8 mouse cellular contexts compared by ENCODE assay signal in genomic region chr6:128102296-128102999, GRCm38 (mm10). TPM values are rescaled to one million over a fixed set of nuclear protein-coding genes. Genes with fewer than 3 reads are reported as not detected.
DNase-seq lines count a peak whose midpoint lies in the region; ATAC-seq and TF ChIP-seq lines count a peak whose summit lies in the region.

No protein-coding gene starts in this region.

- H3K27me3 ChIP-seq in midbrain, embryonic 11.5 days (ENCODE audit: control insufficient read depth, insufficient read depth, low read length), result no peaks in the 10 kb centered on the region
- H3K27me3 ChIP-seq in midbrain, postnatal 0 days (ENCODE audit: insufficient read depth, low read length), result no peaks in the 10 kb centered on the region
- H3K27me3 ChIP-seq in kidney, embryonic 14.5 days (ENCODE audit: control insufficient read depth, insufficient read depth, low read length), result no peaks in the 10 kb centered on the region

- no peak overlapping the region for H3K27ac ChIP-seq in midbrain, embryonic 11.5 days (ENCODE audit: low read depth, low read length)
- no peak overlapping the region for H3K27ac ChIP-seq in midbrain, postnatal 0 days (ENCODE audit: low read depth, low read length)
- peak overlapping the region; percentile 31; the same call in 1 of the 2 replicates for H3K27ac ChIP-seq in kidney, embryonic 14.5 days (ENCODE audit: low read depth, low read length)

- intact Hi-C loops in left cerebral cortex, postnatal 14 days (cut with DNase I), result no loop called here

- no peak overlapping the region for H3K4me3 ChIP-seq in midbrain, embryonic 11.5 days (ENCODE audit: low read depth, low read length)
- H3K4me3 ChIP-seq in midbrain, postnatal 0 days (ENCODE audit: low read depth, low read length), result no peak overlapping the region
- H3K4me3 ChIP-seq in kidney, embryonic 14.5 days (ENCODE audit: low read length), result no peak overlapping the region

- WGBS in midbrain, embryonic 11.5 days, result 45% methylated on average over 6 of the region's 6 CpGs
- WGBS in midbrain, postnatal 0 days, result 42% methylated on average over 6 of the region's 6 CpGs
- WGBS in kidney, embryonic 14.5 days, result 58% methylated on average over 6 of the region's 6 CpGs

- no peak overlapping the region for H3K9ac ChIP-seq in midbrain, embryonic 11.5 days (ENCODE audit: low read length)
- H3K9ac ChIP-seq in midbrain, postnatal 0 days (replicated peaks; ENCODE audit: low read length, poor library complexity, severe bottlenecking), result no peak overlapping the region
- peak overlapping the region; percentile 13; the same call in 1 of the 2 replicates for H3K9ac ChIP-seq in kidney, embryonic 14.5 days (ENCODE audit: low read depth, low read length)

- TF ChIP-seq CTCF in midbrain, postnatal 0 days (IDR thresholded peaks at IDR 0.05), result no peak

- H3K4me1 ChIP-seq in midbrain, embryonic 11.5 days (ENCODE audit: control insufficient read depth, insufficient read depth, low read length), result no peaks in the 10 kb centered on the region
- H3K4me1 ChIP-seq in midbrain, postnatal 0 days (ENCODE audit: insufficient read depth, low read length), result peaks cover 10% of the 10 kb centered on the region; the same call in 1 of the 2 replicates
- peaks cover 38% of the 10 kb centered on the region for H3K4me1 ChIP-seq in kidney, embryonic 14.5 days (ENCODE audit: control insufficient read depth, insufficient read depth, low read length)

- peak; percentile 63 for ATAC-seq in midbrain, embryonic 11.5 days (ENCODE audit: low FRiP score)
- no peak for ATAC-seq in midbrain, postnatal 0 days (ENCODE audit: low FRiP score)
- ATAC-seq in kidney, embryonic 14.5 days (ENCODE audit: low FRiP score, low TSS enrichment), result peak; percentile 53
- ATAC-seq in megakaryocyte-erythroid progenitor cell, adult 5-6 weeks (replicated peaks; ENCODE audit: low FRiP score, low TSS enrichment, poor library complexity, severe bottlenecking), result 0 out of 2 replicates have a peak, but pooled peaks have one; percentile 22
- no peak for ATAC-seq in CD4-positive, CD25-positive, alpha-beta regulatory T cell, adult 4 months

- no peak for DNase-seq in midbrain, embryonic 11.5 days (ENCODE audit: low spot score, missing footprints)
- no peak for DNase-seq in midbrain, postnatal 0 days (ENCODE audit: low spot score)
- DNase-seq in heart, adult 8-10 months (ENCODE audit: low spot score), result peak; percentile 80
- DNase-seq in left cerebral cortex, postnatal 14 days (ENCODE audit: low spot score in 2 of 2), result no peak
- DNase-seq in urinary bladder, postnatal 10 days (ENCODE audit: low spot score), result no peak

- no peak overlapping the region for H3K4me2 ChIP-seq in midbrain, embryonic 11.5 days
- H3K4me2 ChIP-seq in midbrain, postnatal 0 days (ENCODE audit: low read depth, low read length, poor library complexity, severe bottlenecking), result no peak overlapping the region
- no peak overlapping the region for H3K4me2 ChIP-seq in kidney, embryonic 14.5 days (replicated peaks; ENCODE audit: low read depth, low read length)

- no peaks in the 10 kb centered on the region for H3K9me3 ChIP-seq in midbrain, embryonic 11.5 days (ENCODE audit: control insufficient read depth, low read length)
- no peaks in the 10 kb centered on the region for H3K9me3 ChIP-seq in midbrain, postnatal 0 days (ENCODE audit: low read length)
- H3K9me3 ChIP-seq in kidney, embryonic 14.5 days (ENCODE audit: control insufficient read depth, low read length), result no peaks in the 10 kb centered on the region

- no peaks in the 10 kb centered on the region for H3K36me3 ChIP-seq in midbrain, embryonic 11.5 days (ENCODE audit: control insufficient read depth, insufficient read depth, low read length)
- H3K36me3 ChIP-seq in midbrain, postnatal 0 days (ENCODE audit: insufficient read depth, low read length), result no peaks in the 10 kb centered on the region
- no peaks in the 10 kb centered on the region for H3K36me3 ChIP-seq in kidney, embryonic 14.5 days (ENCODE audit: control insufficient read depth, insufficient read depth, low read length)

RNA-seq across cellular contexts. Expression of gene Tspan9, which starts 40.9 kb away (rescaled TPM):
- 32.7 and 44.1 TPM in 2 replicates for polyA plus RNA-seq in midbrain, embryonic 11.5 days (2014; fragmentation: Nextera tagmentation; extraction: Ambion mirVana)
- 143 and 160 TPM in 2 replicates for total RNA-seq in midbrain, postnatal 0 days (2014; rRNA removed)
- polyA plus RNA-seq in midbrain, postnatal 0 days (2015; fragmentation: Nextera tagmentation; extraction: Ambion mirVana), result 50.9 and 58.8 TPM in 2 replicates
- 100 to 1,000 TPM in 2 of 4 experiments, 10 to 100 TPM in 2; 67.0 to 124 (median 99.7) TPM for total RNA-seq in heart, adult 8-10 months (2022)
- 96.6 and 100 TPM in 2 replicates for polyA plus RNA-seq in kidney, embryonic 14.5 days (2014; fragmentation: Nextera tagmentation; extraction: Ambion mirVana)
- total RNA-seq in megakaryocyte-erythroid progenitor cell, adult 5-6 weeks (2014; fragmentation: Nextera tagmentation), result 0.22 TPM in 1 of 2 replicates, not detected in the other
- 0.19 TPM in 1 of 2 replicates, not detected in the other for total RNA-seq in megakaryocyte-erythroid progenitor cell, adult 5-6 weeks (2017)
- 10 to 100 TPM; 71.3 to 77.5 TPM for total RNA-seq in left cerebral cortex, postnatal 14 days (2021)
- polyA plus RNA-seq in CD4-positive, CD25-positive, alpha-beta regulatory T cell, adult 4 months (2017; shearing (Covaris generic)), result under 1 TPM; 0.41 to 0.44 TPM

Comparison
In these comparisons a context has a peak if more than half of its experiments do, and no peak if none do; other contexts are left out.
1. ATAC-seq: peak in midbrain, embryonic 11.5 days (single experiment), kidney, embryonic 14.5 days (single experiment) and megakaryocyte-erythroid progenitor cell, adult 5-6 weeks (single experiment); none in midbrain, postnatal 0 days (single experiment) and CD4-positive, CD25-positive, alpha-beta regulatory T cell, adult 4 months (single experiment).
2. RNA of gene Tspan9, which starts 40.9 kb away (total RNA-seq): 143 to 160 TPM in midbrain, postnatal 0 days, 67.0 to 124 TPM in heart, adult 8-10 months and 71.3 to 77.5 TPM in left cerebral cortex, postnatal 14 days; 0.19 to 0.22 TPM in megakaryocyte-erythroid progenitor cell, adult 5-6 weeks; every median in the first group is over 10 times any median in the second.